Mouse (Mus musculus): ENCODE measurements around the gene Unk. TPM values are rescaled to one million over a fixed set of nuclear protein-coding genes. Genes with fewer than 3 reads are reported as not detected.

Gene Unk
- polyA plus RNA-seq, 1 experiment from 2014 or later: 34.1 TPM

DNA sequence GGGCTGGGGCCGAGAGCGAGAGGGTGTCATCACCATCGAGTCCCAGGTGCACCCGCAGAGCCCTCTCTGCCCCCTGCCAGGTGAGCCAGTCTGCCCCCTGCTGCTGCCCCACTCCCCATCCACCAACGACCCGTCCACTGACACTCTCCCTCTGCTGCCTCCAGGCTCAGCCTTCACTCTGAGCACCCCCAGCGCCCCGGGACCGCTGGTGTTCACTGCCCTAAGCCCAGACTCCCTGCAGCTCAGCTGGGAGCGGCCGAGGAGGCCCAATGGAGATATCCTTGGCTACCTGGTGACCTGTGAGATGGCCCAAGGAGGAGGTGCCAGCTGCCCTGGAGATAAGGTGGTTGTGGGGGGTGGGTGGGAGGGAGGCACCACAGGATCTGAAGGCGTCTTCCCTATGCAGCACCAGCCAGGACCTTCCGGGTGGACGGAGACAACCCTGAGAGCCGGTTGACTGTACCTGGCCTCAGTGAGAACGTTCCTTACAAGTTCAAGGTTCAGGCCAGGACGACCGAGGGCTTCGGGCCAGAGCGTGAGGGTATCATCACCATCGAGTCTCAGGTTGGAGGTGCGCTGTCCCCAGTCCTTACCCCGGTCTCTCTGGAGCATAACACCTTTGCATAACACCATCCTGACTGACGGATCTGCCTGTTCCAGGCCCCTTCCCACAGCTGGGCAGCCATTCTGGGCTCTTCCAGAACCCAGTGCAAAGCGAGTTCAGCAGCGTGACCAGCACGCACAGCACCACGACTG lies 22.8 kb upstream of the Unk start:
- Histone ChIP-seq H3K36me3 (ENCODE audit: control insufficient read depth, insufficient read depth, low read length) (peaks cover 23% of the 10 kb centered on the region; the same call in 1 of the 2 replicates), H3K9ac (ENCODE audit: low read depth, low read length) (no peak overlapping the region), H3K27ac (ENCODE audit: low read depth, low read length) (0 out of 2 replicates have a peak overlapping the region, but pooled peaks have one; percentile 13), H3K4me2 (no peak overlapping the region), H3K4me1 (replicated peaks; ENCODE audit: control insufficient read depth, insufficient read depth, low read length) (peaks cover 36% of the 10 kb centered on the region), H3K9me3 (ENCODE audit: control insufficient read depth, low read length) (no peaks in the 10 kb centered on the region), H3K27me3 (replicated peaks; ENCODE audit: control insufficient read depth, insufficient read depth, low read length) (no peaks in the 10 kb centered on the region), H3K4me3 (ENCODE audit: low read depth, low read length) (no peak overlapping the region)
- DNase-seq (ENCODE audit: low spot score): no peak
- WGBS: 89% methylated on average over 28 of the region's 28 CpGs
- no peak for ATAC-seq (replicated peaks; ENCODE audit: low FRiP score)

DNA sequence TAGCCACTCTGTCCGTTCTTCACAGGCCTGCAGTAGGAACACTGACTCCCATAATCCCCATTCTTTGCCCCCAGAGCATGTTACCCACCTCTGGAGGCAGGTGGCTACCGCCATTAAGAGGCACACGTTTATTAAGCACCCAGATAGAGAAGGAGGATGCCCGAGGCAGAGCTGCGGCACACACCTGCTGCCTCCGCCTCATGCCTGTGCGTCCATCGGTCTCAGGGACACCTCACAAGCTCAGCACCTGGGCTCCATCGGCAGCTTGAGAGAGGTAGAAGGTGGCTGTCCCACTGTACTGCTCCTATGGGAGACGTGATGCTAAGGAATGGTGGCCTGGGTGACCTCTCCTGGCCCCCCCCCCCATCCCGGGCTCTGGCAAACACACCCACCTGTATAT lies 21.7 kb upstream of the Unk start:
- ATAC-seq (replicated peaks; ENCODE audit: low FRiP score) (no peak), DNase-seq (ENCODE audit: low spot score) (no peak)
- Histone ChIP-seq H3K27ac (ENCODE audit: low read depth, low read length) (no peak overlapping the region), H3K4me1 (replicated peaks; ENCODE audit: control insufficient read depth, insufficient read depth, low read length) (peaks cover 42% of the 10 kb centered on the region), H3K36me3 (ENCODE audit: control insufficient read depth, insufficient read depth, low read length) (peaks cover 23% of the 10 kb centered on the region; the same call in 1 of the 2 replicates), H3K27me3 (replicated peaks; ENCODE audit: control insufficient read depth, insufficient read depth, low read length) (no peaks in the 10 kb centered on the region), H3K9me3 (ENCODE audit: control insufficient read depth, low read length) (no peaks in the 10 kb centered on the region), H3K9ac (ENCODE audit: low read depth, low read length) (no peak overlapping the region), H3K4me3 (ENCODE audit: low read depth, low read length) (no peak overlapping the region), H3K4me2 (no peak overlapping the region)
- 91% methylated on average over 11 of the region's 11 CpGs for WGBS

- H3K4me1 ChIP-seq (replicated peaks; ENCODE audit: control insufficient read depth, insufficient read depth, low read length): peaks cover 37% of the 10 kb centered on the region
- no peak overlapping the region for H3K9ac ChIP-seq (ENCODE audit: low read depth, low read length)
- no peak for DNase-seq (ENCODE audit: low spot score)
Measured at GRCm38 (mm10) chr11:116008832-116009375, 21.2 kb upstream of the Unk start.

GRCm38 (mm10) chr11:116009661-116010060 lies 20.5 kb upstream of the Unk start:
- H3K9me3 ChIP-seq (ENCODE audit: control insufficient read depth, low read length): no peaks in the 10 kb centered on the region
- H3K4me3 ChIP-seq (ENCODE audit: low read depth, low read length): no peak overlapping the region
- ATAC-seq (replicated peaks; ENCODE audit: low FRiP score): no peak
- DNase-seq (ENCODE audit: low spot score): no peak
- peaks cover 23% of the 10 kb centered on the region; the same call in 1 of the 2 replicates for H3K36me3 ChIP-seq (ENCODE audit: control insufficient read depth, insufficient read depth, low read length)
- H3K9ac ChIP-seq (ENCODE audit: low read depth, low read length): no peak overlapping the region
- no peaks in the 10 kb centered on the region for H3K27me3 ChIP-seq (replicated peaks; ENCODE audit: control insufficient read depth, insufficient read depth, low read length)
- no peak overlapping the region for H3K27ac ChIP-seq (ENCODE audit: low read depth, low read length)
- peaks cover 33% of the 10 kb centered on the region for H3K4me1 ChIP-seq (replicated peaks; ENCODE audit: control insufficient read depth, insufficient read depth, low read length)
- 91% methylated on average over 11 of the region's 11 CpGs for WGBS
- H3K4me2 ChIP-seq: no peak overlapping the region

More at GRCm38 (mm10) chr11:116008832-116009375, 21.2 kb upstream of the Unk start:
- Histone ChIP-seq H3K27ac (ENCODE audit: low read depth, low read length) (no peak overlapping the region), H3K27me3 (replicated peaks; ENCODE audit: control insufficient read depth, insufficient read depth, low read length) (no peaks in the 10 kb centered on the region), H3K4me3 (ENCODE audit: low read depth, low read length) (no peak overlapping the region), H3K9me3 (ENCODE audit: control insufficient read depth, low read length) (no peaks in the 10 kb centered on the region), H3K4me2 (no peak overlapping the region), H3K36me3 (ENCODE audit: control insufficient read depth, insufficient read depth, low read length) (peaks cover 23% of the 10 kb centered on the region; the same call in 1 of the 2 replicates)
- WGBS: 87% methylated on average over 13 of the region's 13 CpGs
- no peak for ATAC-seq (replicated peaks; ENCODE audit: low FRiP score)

DNA sequence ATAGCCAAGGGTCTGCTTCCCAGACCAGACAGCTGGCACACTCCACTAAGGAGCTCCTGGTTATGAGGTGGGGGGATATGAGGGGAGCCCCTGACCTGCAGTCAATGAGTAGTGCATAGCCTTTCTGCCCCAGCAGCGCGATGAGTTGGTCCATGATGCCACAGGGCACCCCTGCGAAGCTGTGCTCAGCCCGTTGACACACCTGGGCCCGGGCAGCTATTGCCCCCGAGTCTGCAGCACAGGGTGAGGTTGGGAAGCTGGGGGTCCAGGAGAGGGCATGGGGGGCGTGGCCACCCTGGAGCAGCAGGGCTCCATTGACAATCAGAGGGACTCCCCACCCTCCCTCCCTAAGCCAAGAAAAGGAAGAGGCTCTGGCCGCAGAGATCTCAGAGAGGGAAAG lies 20.0 kb upstream of the Unk start:
- Histone ChIP-seq H3K4me2 (no peak overlapping the region), H3K9ac (ENCODE audit: low read depth, low read length) (no peak overlapping the region), H3K36me3 (ENCODE audit: control insufficient read depth, insufficient read depth, low read length) (peaks cover 23% of the 10 kb centered on the region; the same call in 1 of the 2 replicates), H3K4me3 (ENCODE audit: low read depth, low read length) (no peak overlapping the region), H3K9me3 (ENCODE audit: control insufficient read depth, low read length) (no peaks in the 10 kb centered on the region), H3K27me3 (replicated peaks; ENCODE audit: control insufficient read depth, insufficient read depth, low read length) (no peaks in the 10 kb centered on the region), H3K27ac (ENCODE audit: low read depth, low read length) (no peak overlapping the region), H3K4me1 (replicated peaks; ENCODE audit: control insufficient read depth, insufficient read depth, low read length) (peaks cover 35% of the 10 kb centered on the region)
- DNase-seq (ENCODE audit: low spot score) (no peak), ATAC-seq (replicated peaks; ENCODE audit: low FRiP score) (no peak)
- 87% methylated on average over 8 of the region's 8 CpGs for WGBS

DNA sequence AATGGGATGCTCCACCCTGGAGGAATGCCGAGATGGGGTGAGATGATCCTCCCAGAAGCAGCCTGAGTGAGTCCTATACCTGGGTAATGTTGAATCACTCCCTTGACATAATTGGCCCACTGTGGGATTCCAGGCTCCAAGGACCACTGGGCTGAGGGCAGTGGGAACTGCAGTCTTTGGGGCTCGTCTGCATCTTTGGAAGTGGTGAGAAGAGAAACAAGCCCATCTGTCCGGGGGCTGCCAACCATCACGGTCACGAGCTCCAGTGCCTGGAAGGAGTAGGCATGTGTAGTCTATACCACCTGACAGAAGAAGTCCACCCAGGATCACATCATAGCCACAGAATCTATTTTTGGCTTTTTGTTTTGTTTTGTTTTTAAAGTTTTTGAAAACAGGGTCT lies 19.2 kb upstream of the Unk start:
- Histone ChIP-seq H3K4me2 (peak overlapping the region; percentile 92), H3K4me1 (replicated peaks; ENCODE audit: control insufficient read depth, insufficient read depth, low read length) (peaks cover 28% of the 10 kb centered on the region)
- no peak for ATAC-seq (replicated peaks; ENCODE audit: low FRiP score)

GRCm38 (mm10) chr11:116011529-116012261 lies 18.4 kb upstream of the Unk start:
- H3K9ac ChIP-seq (ENCODE audit: low read depth, low read length): peak overlapping the region; percentile 98
- DNase-seq (ENCODE audit: low spot score) (peak; percentile 67), ATAC-seq (replicated peaks; ENCODE audit: low FRiP score) (0 out of 2 replicates have a peak, but pooled peaks have one; percentile 12)
- H3K4me3 ChIP-seq (ENCODE audit: low read depth, low read length): peak overlapping the region; percentile 85
- no peaks in the 10 kb centered on the region for H3K9me3 ChIP-seq (ENCODE audit: control insufficient read depth, low read length)
- whole genome bisulfite sequencing: 16% methylated on average over 13 of the region's 14 CpGs
- peak overlapping the region; percentile 97 for H3K27ac ChIP-seq (ENCODE audit: low read depth, low read length)
- no peaks in the 10 kb centered on the region for H3K27me3 ChIP-seq (replicated peaks; ENCODE audit: control insufficient read depth, insufficient read depth, low read length)
- peak overlapping the region; percentile 92 for H3K4me2 ChIP-seq
- H3K4me1 ChIP-seq (replicated peaks; ENCODE audit: control insufficient read depth, insufficient read depth, low read length): peaks cover 26% of the 10 kb centered on the region
- peaks cover 23% of the 10 kb centered on the region; the same call in 1 of the 2 replicates for H3K36me3 ChIP-seq (ENCODE audit: control insufficient read depth, insufficient read depth, low read length)

More for the DNA sequence above, 19.2 kb upstream of the Unk start:
- H3K27ac ChIP-seq (ENCODE audit: low read depth, low read length): peak overlapping the region; percentile 97; the same call in 1 of the 2 replicates
- peak overlapping the region; percentile 98 for H3K9ac ChIP-seq (ENCODE audit: low read depth, low read length)
- no peak for DNase-seq (ENCODE audit: low spot score)
- no peaks in the 10 kb centered on the region for H3K9me3 ChIP-seq (ENCODE audit: control insufficient read depth, low read length)
- 78% methylated on average over 5 of the region's 5 CpGs for WGBS
- no peak overlapping the region for H3K4me3 ChIP-seq (ENCODE audit: low read depth, low read length)
- H3K36me3 ChIP-seq (ENCODE audit: control insufficient read depth, insufficient read depth, low read length): peaks cover 23% of the 10 kb centered on the region; the same call in 1 of the 2 replicates
- H3K27me3 ChIP-seq (replicated peaks; ENCODE audit: control insufficient read depth, insufficient read depth, low read length): no peaks in the 10 kb centered on the region

- Histone ChIP-seq H3K4me3 (ENCODE audit: low read depth, low read length) (peak within 1 kb of the TSS; percentile 85), H3K4me1 (replicated peaks; ENCODE audit: control insufficient read depth, insufficient read depth, low read length) (peaks cover 26% of the 10 kb centered on the region), H3K27me3 (replicated peaks; ENCODE audit: control insufficient read depth, insufficient read depth, low read length) (no peaks in the 10 kb centered on the region), H3K9ac (ENCODE audit: low read depth, low read length) (peak within 1 kb of the TSS; percentile 98), H3K9me3 (ENCODE audit: control insufficient read depth, low read length) (no peaks in the 10 kb centered on the region), H3K4me2 (peak within 1 kb of the TSS; percentile 92), H3K27ac (ENCODE audit: low read depth, low read length) (peak within 1 kb of the TSS; percentile 97), H3K36me3 (ENCODE audit: control insufficient read depth, insufficient read depth, low read length) (peaks cover 23% of the 10 kb centered on the region; the same call in 1 of the 2 replicates)
- DNase-seq (ENCODE audit: low spot score) (peak; percentile 90), ATAC-seq (replicated peaks; ENCODE audit: low FRiP score) (peak; percentile 86)
- under 1% methylated on average over 55 of the region's 55 CpGs for WGBS
Measured at GRCm38 (mm10) chr11:116012262-116012947, 17.7 kb upstream of the Unk start, which contains the start of gene Galk1. Gene Galk1 (minus strand): TSS chr11:116012719.
